Mouse (Mus musculus): ENCODE data around the gene Zfp169. TPM values are rescaled to one million over a fixed set of nuclear protein-coding genes. Genes with fewer than 3 reads are reported as not detected.
A peak's percentile ranks its signal among the peaks of the same experiment; 100 is the strongest.

Gene Zfp169
- polyA plus RNA-seq, 1 experiment from 2014 or later: 6.0 TPM

GRCm38 (mm10) chr13:48493183-48493582 is 20.1 kb downstream of the Zfp169 start:
- Histone ChIP-seq H3K4me1 (ENCODE audit: control insufficient read depth, insufficient read depth, low read length) (peaks cover 2% of the 10 kb centered on the region; the same call in 1 of the 2 replicates), H3K36me3 (ENCODE audit: control insufficient read depth, insufficient read depth, low read length) (peaks cover 54% of the 10 kb centered on the region), H3K4me2 (ENCODE audit: low read length) (no peak overlapping the region), H3K9ac (ENCODE audit: low read length) (no peak overlapping the region), H3K27me3 (replicated peaks; ENCODE audit: control insufficient read depth, insufficient read depth, low read length) (no peaks in the 10 kb centered on the region), H3K27ac (ENCODE audit: low read depth, low read length) (no peak overlapping the region), H3K4me3 (ENCODE audit: low read depth, low read length) (no peak overlapping the region), H3K9me3 (replicated peaks; ENCODE audit: control insufficient read depth, low read length) (peaks cover 5% of the 10 kb centered on the region)
- DNase-seq (ENCODE audit: low spot score): no peak
- no peak for ATAC-seq
- 83% methylated on average over 2 of the region's 5 CpGs for WGBS

DNA sequence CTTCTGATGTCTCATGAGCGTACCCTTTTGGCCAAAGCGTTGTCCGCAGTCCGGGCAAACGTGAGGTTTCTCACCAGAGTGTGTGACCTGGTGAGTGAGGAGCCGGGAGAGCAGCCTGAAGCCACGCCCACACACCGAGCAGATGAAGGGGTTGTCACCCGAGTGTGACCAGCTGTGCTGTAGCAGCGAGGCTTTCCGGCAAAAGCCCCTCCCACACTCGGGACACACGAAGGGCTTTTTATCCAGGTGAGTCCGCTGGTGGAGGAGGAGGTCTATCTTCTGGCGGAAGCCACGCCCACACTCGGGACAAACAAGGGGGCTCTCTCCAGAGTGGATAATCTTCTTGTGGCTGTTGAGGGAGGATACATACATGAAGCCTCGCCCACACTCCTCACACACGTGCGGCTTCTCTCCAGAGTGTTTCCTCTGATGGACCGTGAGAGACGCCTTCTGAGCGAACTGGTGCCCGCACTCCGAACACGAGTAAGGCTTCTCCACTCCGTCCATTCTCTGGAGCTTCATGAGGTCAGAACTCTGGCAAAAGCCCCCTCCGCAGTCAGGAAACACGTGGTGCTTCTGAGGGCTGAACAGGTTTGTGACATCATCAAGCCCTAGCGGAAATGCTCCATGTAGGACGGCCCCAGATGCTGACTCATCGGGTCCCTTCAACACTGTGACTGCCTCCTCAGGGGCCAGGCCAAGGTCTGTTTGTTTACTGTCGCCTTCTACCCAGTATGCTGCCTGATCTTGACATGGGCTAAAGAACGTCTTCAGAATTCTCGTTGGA is 22.7 kb downstream of the Zfp169 start:
- peaks cover 64% of the 10 kb centered on the region for H3K36me3 ChIP-seq (ENCODE audit: control insufficient read depth, insufficient read depth, low read length)
- 92% methylated on average over 35 of the region's 35 CpGs for WGBS

GRCm38 (mm10) chr13:48483606-48484005 is 29.6 kb downstream of the Zfp169 start:
- ATAC-seq (no peak), DNase-seq (ENCODE audit: low spot score) (no peak)
- H3K4me2 ChIP-seq (ENCODE audit: low read length): no peak overlapping the region
- peaks cover 24% of the 10 kb centered on the region for H3K36me3 ChIP-seq (ENCODE audit: control insufficient read depth, insufficient read depth, low read length)
- H3K4me3 ChIP-seq (ENCODE audit: low read depth, low read length): no peak overlapping the region
- no peaks in the 10 kb centered on the region for H3K9me3 ChIP-seq (replicated peaks; ENCODE audit: control insufficient read depth, low read length)
- H3K9ac ChIP-seq (ENCODE audit: low read length): no peak overlapping the region
- 84% methylated on average over 4 of the region's 4 CpGs for WGBS
- no peaks in the 10 kb centered on the region for H3K27me3 ChIP-seq (replicated peaks; ENCODE audit: control insufficient read depth, insufficient read depth, low read length)
- no peak overlapping the region for H3K27ac ChIP-seq (ENCODE audit: low read depth, low read length)
- no peaks in the 10 kb centered on the region for H3K4me1 ChIP-seq (ENCODE audit: control insufficient read depth, insufficient read depth, low read length)

More for the DNA sequence above, 22.7 kb downstream of the Zfp169 start:
- H3K4me1 ChIP-seq (ENCODE audit: control insufficient read depth, insufficient read depth, low read length): no peaks in the 10 kb centered on the region
- DNase-seq (ENCODE audit: low spot score) (no peak), ATAC-seq (no peak)
- no peak overlapping the region for H3K27ac ChIP-seq (ENCODE audit: low read depth, low read length)
- no peak overlapping the region for H3K4me2 ChIP-seq (ENCODE audit: low read length)
- H3K9ac ChIP-seq (ENCODE audit: low read length): no peak overlapping the region
- H3K27me3 ChIP-seq (replicated peaks; ENCODE audit: control insufficient read depth, insufficient read depth, low read length): no peaks in the 10 kb centered on the region
- peaks cover 5% of the 10 kb centered on the region for H3K9me3 ChIP-seq (replicated peaks; ENCODE audit: control insufficient read depth, low read length)
- H3K4me3 ChIP-seq (ENCODE audit: low read depth, low read length): no peak overlapping the region

- DNase-seq (ENCODE audit: low spot score): no peak
- WGBS: 68% methylated on average over 15 of the region's 15 CpGs
- ATAC-seq: no peak
- Histone ChIP-seq H3K36me3 (ENCODE audit: control insufficient read depth, insufficient read depth, low read length) (no peaks in the 10 kb centered on the region), H3K9ac (ENCODE audit: low read length) (no peak overlapping the region), H3K4me2 (ENCODE audit: low read length) (no peak overlapping the region), H3K4me3 (ENCODE audit: low read depth, low read length) (no peak overlapping the region), H3K4me1 (ENCODE audit: control insufficient read depth, insufficient read depth, low read length) (peaks cover 13% of the 10 kb centered on the region), H3K9me3 (replicated peaks; ENCODE audit: control insufficient read depth, low read length) (no peaks in the 10 kb centered on the region), H3K27ac (ENCODE audit: low read depth, low read length) (no peak overlapping the region), H3K27me3 (replicated peaks; ENCODE audit: control insufficient read depth, insufficient read depth, low read length) (no peaks in the 10 kb centered on the region)
Measured at GRCm38 (mm10) chr13:48468656-48469180, 44.5 kb downstream of the Zfp169 start.

DNA sequence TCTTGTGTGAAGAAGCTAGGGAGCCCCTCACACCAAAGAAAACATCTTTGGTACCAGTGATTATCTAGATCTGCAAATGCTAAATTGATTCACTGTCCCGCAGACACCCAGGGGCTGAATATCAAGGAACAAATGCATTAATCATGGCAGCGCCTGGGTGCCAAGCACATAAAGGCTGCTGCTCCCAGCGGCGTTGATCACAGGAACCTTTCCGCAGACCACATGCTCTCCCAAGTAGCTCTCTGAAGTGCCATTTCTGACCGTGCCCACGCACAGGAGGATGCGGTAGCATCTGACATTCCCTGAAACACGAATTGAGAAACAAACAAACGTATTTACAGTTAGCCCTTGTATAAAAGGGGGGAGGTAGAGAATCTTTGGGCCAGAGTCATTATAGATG is 47.1 kb downstream of the Zfp169 start:
- Histone ChIP-seq H3K4me3 (ENCODE audit: low read depth, low read length) (no peak overlapping the region), H3K36me3 (ENCODE audit: control insufficient read depth, insufficient read depth, low read length) (no peaks in the 10 kb centered on the region), H3K27ac (ENCODE audit: low read depth, low read length) (peak overlapping the region; percentile 1; the same call in 1 of the 2 replicates), H3K4me1 (ENCODE audit: control insufficient read depth, insufficient read depth, low read length) (peaks cover 13% of the 10 kb centered on the region), H3K4me2 (ENCODE audit: low read length) (no peak overlapping the region), H3K9me3 (replicated peaks; ENCODE audit: control insufficient read depth, low read length) (no peaks in the 10 kb centered on the region), H3K27me3 (replicated peaks; ENCODE audit: control insufficient read depth, insufficient read depth, low read length) (no peaks in the 10 kb centered on the region), H3K9ac (ENCODE audit: low read length) (no peak overlapping the region)
- 54% methylated on average over 10 of the region's 10 CpGs for WGBS
- DNase-seq (ENCODE audit: low spot score) (peak; percentile 42), ATAC-seq (no peak)

DNA sequence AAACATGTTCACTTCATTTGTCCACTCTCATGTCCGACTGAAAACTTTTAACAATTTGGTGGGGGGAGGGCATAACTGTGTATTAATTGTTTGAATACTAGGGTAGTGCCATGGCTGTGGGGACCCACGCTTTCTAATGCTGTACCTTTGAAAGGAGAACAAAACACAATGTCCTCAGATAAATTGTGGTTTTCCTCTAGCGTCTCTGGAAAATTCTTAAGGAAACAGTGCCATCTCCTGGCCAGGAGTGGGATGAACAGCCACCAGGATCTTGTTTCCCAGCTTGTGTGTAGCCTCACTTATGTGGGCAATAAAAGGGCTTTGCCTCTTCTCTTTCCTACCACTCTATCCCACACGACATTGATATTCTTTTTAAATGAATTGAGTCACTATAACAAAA is 49.1 kb downstream of the Zfp169 start:
- Histone ChIP-seq H3K27me3 (replicated peaks; ENCODE audit: control insufficient read depth, insufficient read depth, low read length) (no peaks in the 10 kb centered on the region), H3K27ac (ENCODE audit: low read depth, low read length) (no peak overlapping the region), H3K4me1 (ENCODE audit: control insufficient read depth, insufficient read depth, low read length) (peaks cover 13% of the 10 kb centered on the region), H3K36me3 (ENCODE audit: control insufficient read depth, insufficient read depth, low read length) (no peaks in the 10 kb centered on the region), H3K4me2 (ENCODE audit: low read length) (no peak overlapping the region), H3K4me3 (ENCODE audit: low read depth, low read length) (no peak overlapping the region), H3K9ac (ENCODE audit: low read length) (no peak overlapping the region), H3K9me3 (replicated peaks; ENCODE audit: control insufficient read depth, low read length) (no peaks in the 10 kb centered on the region)
- ATAC-seq: peak; percentile 69
- peak; percentile 93 for DNase-seq (ENCODE audit: low spot score)
- WGBS: 3% methylated on average over 4 of the region's 4 CpGs

GRCm38 (mm10) chr13:48459280-48459679 is 54.0 kb downstream of the Zfp169 start:
- 92% methylated on average over 5 of the region's 5 CpGs for WGBS

DNA sequence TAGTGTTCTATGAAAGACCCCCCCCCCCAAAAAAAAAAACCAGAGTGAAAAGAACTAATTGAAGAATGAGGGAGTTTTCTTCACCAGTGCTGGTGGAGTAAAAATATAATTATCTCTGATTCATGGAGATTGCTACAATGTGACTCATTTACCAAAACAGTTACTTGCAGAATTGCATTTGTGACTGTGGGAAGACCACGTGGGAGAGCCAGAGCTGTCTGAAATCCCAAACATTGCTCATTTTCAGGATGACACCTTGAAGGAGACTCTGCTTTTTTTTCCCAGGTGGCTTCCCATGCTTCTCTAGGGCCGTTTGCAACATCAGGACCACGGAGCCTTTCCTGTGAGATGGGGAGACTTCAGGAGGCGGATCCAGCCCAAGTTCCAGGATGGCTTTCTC is 65.1 kb downstream of the Zfp169 start:
- 63% methylated on average over 4 of the region's 4 CpGs for WGBS
- Histone ChIP-seq H3K4me2 (ENCODE audit: low read length) (no peak overlapping the region), H3K27me3 (replicated peaks; ENCODE audit: control insufficient read depth, insufficient read depth, low read length) (no peaks in the 10 kb centered on the region), H3K9me3 (replicated peaks; ENCODE audit: control insufficient read depth, low read length) (no peaks in the 10 kb centered on the region), H3K4me1 (ENCODE audit: control insufficient read depth, insufficient read depth, low read length) (no peaks in the 10 kb centered on the region), H3K9ac (ENCODE audit: low read length) (no peak overlapping the region), H3K4me3 (ENCODE audit: low read depth, low read length) (no peak overlapping the region), H3K27ac (ENCODE audit: low read depth, low read length) (no peak overlapping the region), H3K36me3 (ENCODE audit: control insufficient read depth, insufficient read depth, low read length) (no peaks in the 10 kb centered on the region)
- DNase-seq (ENCODE audit: low spot score): no peak
- ATAC-seq: no peak

More at GRCm38 (mm10) chr13:48459280-48459679, 54.0 kb downstream of the Zfp169 start:
- Histone ChIP-seq H3K9me3 (replicated peaks; ENCODE audit: control insufficient read depth, low read length) (no peaks in the 10 kb centered on the region), H3K4me3 (ENCODE audit: low read depth, low read length) (no peak overlapping the region), H3K36me3 (ENCODE audit: control insufficient read depth, insufficient read depth, low read length) (no peaks in the 10 kb centered on the region), H3K4me2 (ENCODE audit: low read length) (no peak overlapping the region), H3K27me3 (replicated peaks; ENCODE audit: control insufficient read depth, insufficient read depth, low read length) (0 out of 2 replicates have a peak, but pooled peaks cover 3% of the 10 kb centered on the region), H3K9ac (ENCODE audit: low read length) (no peak overlapping the region), H3K4me1 (ENCODE audit: control insufficient read depth, insufficient read depth, low read length) (peaks cover 2% of the 10 kb centered on the region; the same call in 1 of the 2 replicates), H3K27ac (ENCODE audit: low read depth, low read length) (no peak overlapping the region)
- ATAC-seq (no peak), DNase-seq (ENCODE audit: low spot score) (no peak)

GRCm38 (mm10) chr13:48443996-48444395 is 69.3 kb downstream of the Zfp169 start:
- DNase-seq (ENCODE audit: low spot score): no peak
- no peaks in the 10 kb centered on the region for H3K4me1 ChIP-seq (ENCODE audit: control insufficient read depth, insufficient read depth, low read length)
- H3K4me3 ChIP-seq (ENCODE audit: low read depth, low read length): no peak overlapping the region
- WGBS: 7% methylated on average over 8 of the region's 8 CpGs
- no peaks in the 10 kb centered on the region for H3K27me3 ChIP-seq (replicated peaks; ENCODE audit: control insufficient read depth, insufficient read depth, low read length)
- no peak overlapping the region for H3K27ac ChIP-seq (ENCODE audit: low read depth, low read length)
- peak overlapping the region; percentile 13; the same call in 1 of the 2 replicates for H3K9ac ChIP-seq (ENCODE audit: low read length)
- ATAC-seq: no peak
- no peak overlapping the region for H3K4me2 ChIP-seq (ENCODE audit: low read length)
- H3K9me3 ChIP-seq (replicated peaks; ENCODE audit: control insufficient read depth, low read length): no peaks in the 10 kb centered on the region
- H3K36me3 ChIP-seq (ENCODE audit: control insufficient read depth, insufficient read depth, low read length): no peaks in the 10 kb centered on the region
